Mouse (Mus musculus): ENCODE results near the gene Myo16. TPM values are rescaled to one million over a fixed set of nuclear protein-coding genes. Genes with fewer than 3 reads are reported as not detected.

Myo16 gene
- polyA plus RNA-seq, 1 experiment from 2014 or later = 0.81 TPM

- ATAC-seq (replicated peaks; ENCODE audit: insufficient number of reproducible peaks, low FRiP score, low TSS enrichment, low read depth) = peak; percentile 31; the same call in 1 of the 2 replicates
- WGBS = 36% methylated on average over 8 of the region's 8 CpGs
- no peaks in the 10 kb centered on the region for H3K9me3 ChIP-seq (replicated peaks; ENCODE audit: control insufficient read depth, low read length)
- H3K9ac ChIP-seq (replicated peaks; ENCODE audit: low read length) = no peak overlapping the region
- no peak overlapping the region for H3K27ac ChIP-seq (replicated peaks; ENCODE audit: low read depth, low read length)
- peak; percentile 81 for DNase-seq (ENCODE audit: low spot score)
- H3K36me3 ChIP-seq (replicated peaks; ENCODE audit: control insufficient read depth, insufficient read depth, low read depth, low read length) = no peaks in the 10 kb centered on the region
- H3K27me3 ChIP-seq (ENCODE audit: control insufficient read depth, insufficient read depth, low read length) = no peaks in the 10 kb centered on the region
- H3K4me2 ChIP-seq (ENCODE audit: low read depth, low read length) = no peak overlapping the region
- no peaks in the 10 kb centered on the region for H3K4me1 ChIP-seq (ENCODE audit: control insufficient read depth, insufficient read depth, low read length)
- H3K4me3 ChIP-seq (ENCODE audit: low read depth, low read length) = no peak overlapping the region
These were observed 251.8 kb downstream of the Myo16 start for GRCm38 (mm10) chr8:10405469-10405868.

- ATAC-seq (replicated peaks; ENCODE audit: insufficient number of reproducible peaks, low FRiP score, low TSS enrichment, low read depth) (no peak), DNase-seq (ENCODE audit: low spot score) (no peak)
- no peaks in the 10 kb centered on the region for H3K4me1 ChIP-seq (ENCODE audit: control insufficient read depth, insufficient read depth, low read length)
- H3K27me3 ChIP-seq (ENCODE audit: control insufficient read depth, insufficient read depth, low read length) = no peaks in the 10 kb centered on the region
- no peak overlapping the region for H3K4me2 ChIP-seq (ENCODE audit: low read depth, low read length)
- no peak overlapping the region for H3K4me3 ChIP-seq (ENCODE audit: low read depth, low read length)
- no peak overlapping the region for H3K9ac ChIP-seq (replicated peaks; ENCODE audit: low read length)
- WGBS = 84% methylated on average over 9 of the region's 9 CpGs
- no peaks in the 10 kb centered on the region for H3K36me3 ChIP-seq (replicated peaks; ENCODE audit: control insufficient read depth, insufficient read depth, low read depth, low read length)
- H3K9me3 ChIP-seq (replicated peaks; ENCODE audit: control insufficient read depth, low read length) = no peaks in the 10 kb centered on the region
- H3K27ac ChIP-seq (replicated peaks; ENCODE audit: low read depth, low read length) = no peak overlapping the region
These were observed 255.3 kb downstream of the Myo16 start for GRCm38 (mm10) chr8:10409043-10409442.

- Histone ChIP-seq H3K4me2 (ENCODE audit: low read depth, low read length) (no peak overlapping the region), H3K4me3 (ENCODE audit: low read depth, low read length) (no peak overlapping the region), H3K27me3 (ENCODE audit: control insufficient read depth, insufficient read depth, low read length) (no peaks in the 10 kb centered on the region), H3K36me3 (replicated peaks; ENCODE audit: control insufficient read depth, insufficient read depth, low read depth, low read length) (no peaks in the 10 kb centered on the region), H3K9ac (replicated peaks; ENCODE audit: low read length) (no peak overlapping the region), H3K4me1 (ENCODE audit: control insufficient read depth, insufficient read depth, low read length) (no peaks in the 10 kb centered on the region), H3K9me3 (replicated peaks; ENCODE audit: control insufficient read depth, low read length) (no peaks in the 10 kb centered on the region), H3K27ac (replicated peaks; ENCODE audit: low read depth, low read length) (no peak overlapping the region)
- ATAC-seq (replicated peaks; ENCODE audit: insufficient number of reproducible peaks, low FRiP score, low TSS enrichment, low read depth) = no peak
- no peak for DNase-seq (ENCODE audit: low spot score)
- 77% methylated on average over 4 of the region's 4 CpGs for WGBS
These were observed 257.8 kb downstream of the Myo16 start for GRCm38 (mm10) chr8:10411511-10411910.

GRCm38 (mm10) chr8:10413881-10414280, 260.2 kb downstream of the Myo16 start:
- Histone ChIP-seq H3K4me1 (ENCODE audit: control insufficient read depth, insufficient read depth, low read length) (no peaks in the 10 kb centered on the region), H3K36me3 (replicated peaks; ENCODE audit: control insufficient read depth, insufficient read depth, low read depth, low read length) (no peaks in the 10 kb centered on the region), H3K27ac (replicated peaks; ENCODE audit: low read depth, low read length) (no peak overlapping the region), H3K9ac (replicated peaks; ENCODE audit: low read length) (no peak overlapping the region), H3K4me3 (ENCODE audit: low read depth, low read length) (no peak overlapping the region), H3K27me3 (ENCODE audit: control insufficient read depth, insufficient read depth, low read length) (no peaks in the 10 kb centered on the region), H3K4me2 (ENCODE audit: low read depth, low read length) (no peak overlapping the region), H3K9me3 (replicated peaks; ENCODE audit: control insufficient read depth, low read length) (no peaks in the 10 kb centered on the region)
- ATAC-seq (replicated peaks; ENCODE audit: insufficient number of reproducible peaks, low FRiP score, low TSS enrichment, low read depth) (no peak), DNase-seq (ENCODE audit: low spot score) (no peak)
- 86% methylated on average over 8 of the region's 8 CpGs for WGBS

DNA sequence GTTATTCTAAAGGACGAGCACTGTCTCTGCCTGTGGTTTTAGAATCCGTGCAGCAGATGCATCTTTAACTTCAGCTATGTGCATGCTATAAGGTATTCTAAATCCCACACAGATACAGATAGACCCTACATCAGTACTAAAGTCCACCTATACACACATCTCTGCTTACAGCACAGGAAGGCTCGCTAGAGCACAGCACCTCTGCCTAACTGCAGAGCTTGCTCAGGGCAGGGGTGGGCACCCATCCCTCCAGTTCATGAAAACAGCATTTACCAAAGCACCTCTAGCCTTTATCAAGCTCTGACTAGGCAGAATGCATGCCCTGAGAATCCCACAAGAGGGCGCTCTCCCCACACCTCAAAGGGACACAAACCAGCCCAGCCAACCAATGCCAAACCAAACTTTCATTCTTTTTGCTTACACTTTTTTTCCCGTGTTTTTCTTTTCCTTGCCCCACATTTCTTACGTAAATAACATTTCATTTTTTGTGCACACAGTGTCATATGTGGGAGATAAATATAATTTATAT, 261.0 kb downstream of the Myo16 start:
- no peaks in the 10 kb centered on the region for H3K27me3 ChIP-seq (ENCODE audit: control insufficient read depth, insufficient read depth, low read length)
- no peaks in the 10 kb centered on the region for H3K36me3 ChIP-seq (replicated peaks; ENCODE audit: control insufficient read depth, insufficient read depth, low read depth, low read length)
- ATAC-seq (replicated peaks; ENCODE audit: insufficient number of reproducible peaks, low FRiP score, low TSS enrichment, low read depth) (0 out of 2 replicates have a peak, but pooled peaks have one; percentile 8), DNase-seq (ENCODE audit: low spot score) (peak; percentile 88)
- no peaks in the 10 kb centered on the region for H3K4me1 ChIP-seq (ENCODE audit: control insufficient read depth, insufficient read depth, low read length)
- 22% methylated on average over 6 of the region's 6 CpGs for WGBS
- H3K9ac ChIP-seq (replicated peaks; ENCODE audit: low read length) = no peak overlapping the region
- H3K4me3 ChIP-seq (ENCODE audit: low read depth, low read length) = no peak overlapping the region
- no peak overlapping the region for H3K27ac ChIP-seq (replicated peaks; ENCODE audit: low read depth, low read length)
- no peaks in the 10 kb centered on the region for H3K9me3 ChIP-seq (replicated peaks; ENCODE audit: control insufficient read depth, low read length)
- H3K4me2 ChIP-seq (ENCODE audit: low read depth, low read length) = no peak overlapping the region

GRCm38 (mm10) chr8:10415288-10415687, 261.6 kb downstream of the Myo16 start:
- WGBS = 29% methylated on average over 7 of the region's 7 CpGs
- DNase-seq (ENCODE audit: low spot score) = no peak
- Histone ChIP-seq H3K9me3 (replicated peaks; ENCODE audit: control insufficient read depth, low read length) (no peaks in the 10 kb centered on the region), H3K4me3 (ENCODE audit: low read depth, low read length) (no peak overlapping the region), H3K27me3 (ENCODE audit: control insufficient read depth, insufficient read depth, low read length) (no peaks in the 10 kb centered on the region), H3K36me3 (replicated peaks; ENCODE audit: control insufficient read depth, insufficient read depth, low read depth, low read length) (no peaks in the 10 kb centered on the region), H3K27ac (replicated peaks; ENCODE audit: low read depth, low read length) (no peak overlapping the region), H3K9ac (replicated peaks; ENCODE audit: low read length) (no peak overlapping the region), H3K4me1 (ENCODE audit: control insufficient read depth, insufficient read depth, low read length) (no peaks in the 10 kb centered on the region), H3K4me2 (ENCODE audit: low read depth, low read length) (no peak overlapping the region)
- no peak for ATAC-seq (replicated peaks; ENCODE audit: insufficient number of reproducible peaks, low FRiP score, low TSS enrichment, low read depth)

GRCm38 (mm10) chr8:10415885-10416284, 262.2 kb downstream of the Myo16 start:
- DNase-seq (ENCODE audit: low spot score) = no peak
- no peak for ATAC-seq (replicated peaks; ENCODE audit: insufficient number of reproducible peaks, low FRiP score, low TSS enrichment, low read depth)
- H3K36me3 ChIP-seq (replicated peaks; ENCODE audit: control insufficient read depth, insufficient read depth, low read depth, low read length) = no peaks in the 10 kb centered on the region
- WGBS = 82% methylated on average over 9 of the region's 9 CpGs
- no peak overlapping the region for H3K4me2 ChIP-seq (ENCODE audit: low read depth, low read length)
- H3K4me1 ChIP-seq (ENCODE audit: control insufficient read depth, insufficient read depth, low read length) = no peaks in the 10 kb centered on the region
- H3K9me3 ChIP-seq (replicated peaks; ENCODE audit: control insufficient read depth, low read length) = no peaks in the 10 kb centered on the region
- H3K27me3 ChIP-seq (ENCODE audit: control insufficient read depth, insufficient read depth, low read length) = no peaks in the 10 kb centered on the region
- H3K27ac ChIP-seq (replicated peaks; ENCODE audit: low read depth, low read length) = no peak overlapping the region
- H3K9ac ChIP-seq (replicated peaks; ENCODE audit: low read length) = no peak overlapping the region
- no peak overlapping the region for H3K4me3 ChIP-seq (ENCODE audit: low read depth, low read length)

DNA sequence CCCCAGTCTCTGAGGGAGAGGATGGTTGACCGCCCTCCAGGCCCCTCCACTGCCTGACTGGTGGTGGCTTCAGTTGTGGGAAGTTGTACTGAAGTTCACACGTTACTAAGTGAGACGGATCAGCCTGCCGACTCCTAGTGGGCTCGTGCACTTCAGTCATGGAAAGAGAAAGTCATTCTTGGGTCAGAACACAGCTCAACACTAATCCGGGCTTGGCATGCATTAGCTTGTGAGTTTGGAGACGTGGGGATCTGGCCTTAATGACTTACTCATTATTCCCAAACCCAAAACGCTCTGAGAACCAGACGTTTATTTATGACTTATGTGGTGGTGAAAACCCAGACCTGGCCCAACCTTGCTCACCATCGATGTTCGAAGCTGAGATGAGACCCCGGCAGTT, 263.1 kb downstream of the Myo16 start:
- Histone ChIP-seq H3K4me1 (ENCODE audit: control insufficient read depth, insufficient read depth, low read length) (no peaks in the 10 kb centered on the region), H3K4me2 (ENCODE audit: low read depth, low read length) (no peak overlapping the region), H3K27me3 (ENCODE audit: control insufficient read depth, insufficient read depth, low read length) (no peaks in the 10 kb centered on the region), H3K9ac (replicated peaks; ENCODE audit: low read length) (no peak overlapping the region), H3K4me3 (ENCODE audit: low read depth, low read length) (no peak overlapping the region), H3K9me3 (replicated peaks; ENCODE audit: control insufficient read depth, low read length) (no peaks in the 10 kb centered on the region), H3K36me3 (replicated peaks; ENCODE audit: control insufficient read depth, insufficient read depth, low read depth, low read length) (no peaks in the 10 kb centered on the region), H3K27ac (replicated peaks; ENCODE audit: low read depth, low read length) (no peak overlapping the region)
- ATAC-seq (replicated peaks; ENCODE audit: insufficient number of reproducible peaks, low FRiP score, low TSS enrichment, low read depth) = no peak
- whole genome bisulfite sequencing = 79% methylated on average over 12 of the region's 12 CpGs
- no peak for DNase-seq (ENCODE audit: low spot score)

Data from embryonic facial prominence, embryonic 11.5 days (tissue).